8 mouse cellular contexts compared by ENCODE assay signal in the genomic region with DNA sequence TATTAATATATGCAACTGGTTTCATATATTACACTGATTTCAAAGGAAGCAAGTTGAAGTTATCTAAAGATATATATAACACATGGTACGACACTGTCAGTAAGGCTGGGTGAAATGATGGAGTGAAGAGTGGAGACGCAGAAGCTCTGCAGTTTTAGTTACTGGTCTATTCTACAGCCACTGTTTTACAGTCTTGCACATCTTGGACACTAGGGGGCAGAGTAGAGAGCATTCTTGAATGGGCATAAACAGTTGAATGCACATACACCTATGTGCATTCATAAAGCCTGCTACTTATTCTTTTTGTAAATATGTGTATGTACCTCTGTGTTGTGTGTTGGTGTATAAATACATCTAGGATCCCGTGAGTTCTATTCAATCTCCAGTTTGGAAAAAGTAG.
A peak's percentile ranks its signal among the peaks of the same experiment; 100 is the strongest.
DNase-seq lines count a peak whose midpoint lies in the region; ATAC-seq lines count a peak whose summit lies in the region.

No protein-coding gene starts in this region.

- H3K4me1 ChIP-seq in heart, embryonic 12.5 days (replicated peaks) = no peaks in the 10 kb centered on the region
- no peaks in the 10 kb centered on the region for H3K4me1 ChIP-seq in heart, embryonic 10.5 days

- no peaks in the 10 kb centered on the region for H3K27me3 ChIP-seq in heart, embryonic 12.5 days (replicated peaks)
- no peaks in the 10 kb centered on the region for H3K27me3 ChIP-seq in heart, embryonic 10.5 days (ENCODE audit: insufficient read depth, poor library complexity, severe bottlenecking)

- no peak overlapping the region for H3K9ac ChIP-seq in heart, embryonic 12.5 days

- DNase-seq in heart, embryonic 10.5 days (ENCODE audit: low spot score) = no peak
- DNase-seq in urinary bladder, postnatal 36 days (ENCODE audit: low spot score in 2 of 2) = peak; percentile 5 to 21
- DNase-seq in urinary bladder, postnatal 10 days (ENCODE audit: low spot score) = no peak
- peak; percentile 33 for DNase-seq in embryo, embryonic 9.5 days (ENCODE audit: extremely low spot score)
- DNase-seq in left cerebral cortex, postnatal 25 days (ENCODE audit: low spot score in 2 of 2) = peak; percentile 35 to 42
- DNase-seq in thymus, postnatal 4 days = peak; percentile 32
- DNase-seq in Muller cell, postnatal 12 days (ENCODE audit: inconsistent ontology term) = no peak

- no peak overlapping the region for H3K4me2 ChIP-seq in heart, embryonic 12.5 days

- no peak overlapping the region for H3K4me3 ChIP-seq in heart, embryonic 12.5 days
- no peak overlapping the region for H3K4me3 ChIP-seq in heart, embryonic 10.5 days

- 73% methylated on average over 3 of the region's 3 CpGs for whole genome bisulfite sequencing in heart, embryonic 12.5 days
- WGBS in heart, embryonic 10.5 days = 85% methylated on average over 3 of the region's 3 CpGs

- H3K27ac ChIP-seq in heart, embryonic 12.5 days (ENCODE audit: poor library complexity, severe bottlenecking) = no peak overlapping the region
- no peak overlapping the region for H3K27ac ChIP-seq in heart, embryonic 10.5 days

- intact Hi-C loops in left cerebral cortex, postnatal 25 days (cut with DNase I) = loop anchor here (1.0 kb wide), 1 partner anchor 8 kb away; no protein-coding TSS in a partner anchor

- no peaks in the 10 kb centered on the region for H3K36me3 ChIP-seq in heart, embryonic 12.5 days
- no peaks in the 10 kb centered on the region for H3K36me3 ChIP-seq in heart, embryonic 10.5 days

- H3K9me3 ChIP-seq in heart, embryonic 12.5 days (replicated peaks) = no peaks in the 10 kb centered on the region
- H3K9me3 ChIP-seq in heart, embryonic 10.5 days = no peaks in the 10 kb centered on the region

- 0 out of 2 replicates have a peak, but pooled peaks have one; percentile 42 for ATAC-seq in heart, embryonic 12.5 days (ENCODE audit: insufficient number of reproducible peaks, low FRiP score)

Comparison
In these comparisons a context has a peak if more than half of its experiments do, and no peak if none do; other contexts are left out.
1. DNase-seq: peak in urinary bladder, postnatal 36 days (2 of 2), embryo, embryonic 9.5 days (single experiment), left cerebral cortex, postnatal 25 days (2 of 2) and thymus, postnatal 4 days (single experiment); none in heart, embryonic 10.5 days (single experiment), urinary bladder, postnatal 10 days (single experiment) and Muller cell, postnatal 12 days (single experiment).